Mouse (Mus musculus) liver (tissue): ENCODE measurements at regions not wholly inside any gene's neighbourhood (a gene's known extent, or its start where the extent isn't known, plus 50 kb on each side); places are given as distances from the start of the nearest gene placed in this dataset.
A peak's percentile ranks its signal among the peaks of the same experiment; 100 is the strongest.

Experiments used
- DNase-seq: peaks from one replicate; pipeline ENCODE4 v3.0.0-alpha.2; 2020; ENCODE audit warnings: mixed read lengths

DNA sequence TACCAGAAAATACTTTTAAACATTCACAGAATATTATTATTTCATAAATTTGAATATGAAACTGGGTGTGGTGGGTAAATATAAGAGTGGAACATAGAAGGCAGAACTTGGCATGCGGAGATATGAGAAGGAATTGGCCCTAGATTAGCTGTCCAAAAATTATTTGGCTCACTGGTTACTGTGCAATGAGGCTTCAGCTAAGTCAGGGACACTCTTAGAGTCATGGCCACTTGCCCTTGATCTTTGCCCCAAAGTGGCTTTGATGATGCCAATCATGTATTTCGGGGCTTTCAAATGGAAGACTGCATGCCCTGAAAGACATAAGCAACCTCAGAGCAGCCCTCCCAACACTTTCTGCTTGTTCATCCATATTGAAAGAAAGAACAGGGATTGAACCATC is 76.9 kb downstream of the Pxdc1 start:
- no peak for DNase-seq

DNA sequence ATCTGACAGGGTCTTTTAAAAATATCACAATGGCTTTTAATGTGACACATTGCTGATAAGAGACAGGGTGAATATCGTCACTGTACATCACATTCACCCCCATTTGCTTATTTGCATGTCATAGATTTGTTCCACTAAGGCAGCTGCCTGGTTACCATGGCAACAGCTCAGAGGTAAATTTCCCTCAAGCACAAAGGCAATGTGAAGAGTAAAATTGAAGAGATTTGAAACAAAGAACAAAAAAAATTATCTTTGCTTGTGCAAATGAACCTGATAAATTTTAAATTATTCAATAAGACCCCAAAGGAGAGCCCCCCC is 77.3 kb downstream of the Pxdc1 start:
- no peak for DNase-seq

DNA sequence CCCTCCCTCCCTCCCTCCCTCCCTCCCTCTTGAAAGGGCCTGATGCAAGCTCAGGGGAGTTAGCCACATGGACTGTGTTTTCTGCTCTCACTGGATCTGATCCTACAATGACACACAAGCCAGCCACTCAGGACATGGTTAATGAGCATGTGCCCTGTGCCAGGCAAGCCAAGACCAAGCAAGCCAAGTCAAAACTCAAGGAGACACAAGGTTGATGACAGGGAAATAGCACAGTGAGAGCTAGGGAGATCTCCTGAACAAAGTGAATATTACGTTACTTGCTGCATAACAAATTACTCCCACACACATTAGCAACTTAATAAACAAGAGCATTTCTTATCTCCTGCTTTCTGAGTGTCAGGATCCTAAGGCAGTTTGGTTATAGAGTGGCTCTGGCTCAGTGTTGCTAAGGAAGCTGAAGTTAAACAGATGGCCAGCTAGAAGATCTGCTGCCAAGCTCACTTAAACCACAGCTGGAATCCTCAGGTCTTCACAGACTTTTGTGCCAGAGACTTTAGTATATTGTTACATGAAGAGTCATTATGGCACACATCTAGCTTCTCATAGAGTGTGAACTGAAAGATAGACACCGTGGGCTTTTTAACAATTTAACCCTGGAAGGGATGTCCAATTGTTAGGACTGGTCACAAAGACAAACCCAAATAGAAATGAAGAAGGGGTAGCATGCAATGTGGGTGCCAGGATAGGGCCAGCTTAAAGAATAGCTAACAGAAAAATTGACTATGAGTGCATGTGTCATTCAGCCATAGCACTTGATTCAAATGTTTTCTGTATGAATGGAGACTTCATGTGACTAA is 77.9 kb downstream of the Pxdc1 start:
- no peak for DNase-seq

DNA sequence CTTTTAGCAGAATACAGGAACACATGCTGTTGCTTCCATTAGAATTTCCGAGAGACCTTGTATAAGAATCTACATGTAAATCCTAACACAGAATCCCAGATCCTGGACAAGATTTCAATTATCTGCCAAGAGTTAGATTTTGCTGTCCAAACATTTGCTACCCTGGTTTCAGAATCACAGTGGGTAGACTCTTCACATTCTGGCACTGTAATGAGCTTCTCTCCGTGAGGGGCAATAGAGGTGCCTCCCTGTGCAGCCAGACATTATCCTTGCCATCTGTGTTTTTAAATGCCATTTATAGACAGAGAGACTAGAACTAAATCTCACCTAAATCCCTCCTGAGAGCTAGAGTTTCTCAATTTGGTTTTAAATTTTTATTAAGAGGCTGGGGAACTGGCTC is 84.0 kb downstream of the Pxdc1 start:
- no peak for DNase-seq

DNA sequence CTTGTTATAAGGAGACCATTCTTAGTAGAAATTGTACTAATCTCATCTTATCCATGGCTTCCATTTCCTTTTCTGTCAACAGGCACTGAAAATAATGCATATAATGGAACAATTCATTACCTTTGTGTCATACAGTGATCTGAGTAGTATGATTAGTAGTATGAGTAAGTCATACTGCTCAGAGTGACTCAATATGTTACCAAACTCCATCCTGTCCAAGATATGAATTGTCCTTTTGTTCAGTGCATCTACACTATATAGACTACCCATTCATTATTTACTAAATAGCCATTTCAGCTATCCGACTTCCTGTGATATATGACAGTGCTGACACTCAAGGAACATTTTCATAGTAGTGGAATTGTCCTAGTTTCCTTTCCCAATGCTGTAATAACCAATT is 86.6 kb downstream of the Pxdc1 start:
- no peak for DNase-seq

DNA sequence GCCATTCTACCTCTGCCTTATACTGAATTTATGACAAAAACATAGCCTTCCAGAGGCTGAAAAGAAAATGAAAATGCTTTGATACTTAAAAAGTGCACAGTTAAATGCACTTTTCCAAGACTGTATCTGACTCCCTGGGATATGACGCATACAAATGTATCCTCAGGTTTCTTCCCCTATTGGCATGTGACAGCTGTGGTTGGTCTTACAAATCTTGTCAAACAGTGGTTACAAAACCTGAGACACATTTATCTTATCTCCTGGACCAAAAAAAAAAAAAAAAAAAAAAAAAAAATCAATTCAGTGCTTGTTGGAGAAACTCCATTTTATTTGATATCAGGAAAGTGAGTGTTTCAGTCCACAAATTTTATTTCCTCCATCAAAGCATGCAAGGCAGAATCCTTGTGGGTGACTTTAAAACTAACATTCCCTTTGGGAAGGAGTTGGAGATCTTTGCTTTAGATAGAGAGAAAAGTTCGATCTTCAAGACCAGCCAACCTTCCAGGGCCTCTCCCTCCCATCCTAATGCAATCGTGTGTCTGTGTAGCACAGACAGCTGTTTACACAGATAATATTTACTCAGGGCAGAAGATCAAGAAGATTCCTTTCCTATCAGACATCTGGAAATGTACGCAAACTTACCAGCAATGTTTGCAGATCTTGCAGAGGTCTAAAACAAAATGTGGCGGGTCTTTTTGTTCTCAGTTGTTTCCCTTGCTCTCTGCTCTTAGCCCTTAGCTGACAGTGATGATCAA is 103.0 kb downstream of the Pxdc1 start:
- DNase-seq, result no peak

DNA sequence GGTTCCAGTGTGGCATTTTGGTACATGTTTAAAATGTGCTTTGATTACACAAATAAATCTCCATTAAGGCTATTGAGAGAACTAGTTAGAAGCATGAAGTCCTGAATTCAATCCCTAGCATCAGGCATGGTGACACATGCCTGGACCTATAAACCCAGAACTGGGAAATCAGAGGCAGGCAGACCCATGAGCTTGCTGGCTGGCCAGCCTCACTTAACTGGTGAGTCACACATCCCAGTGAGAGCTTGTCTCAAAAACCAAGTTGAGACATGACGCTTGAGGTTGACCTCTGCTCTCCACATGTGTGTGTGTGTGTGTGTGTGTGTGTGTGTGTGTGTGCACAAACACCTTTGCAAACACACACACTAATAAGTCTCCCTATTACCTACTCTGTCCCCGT is 112.6 kb downstream of the Pxdc1 start:
- DNase-seq, result no peak

DNA sequence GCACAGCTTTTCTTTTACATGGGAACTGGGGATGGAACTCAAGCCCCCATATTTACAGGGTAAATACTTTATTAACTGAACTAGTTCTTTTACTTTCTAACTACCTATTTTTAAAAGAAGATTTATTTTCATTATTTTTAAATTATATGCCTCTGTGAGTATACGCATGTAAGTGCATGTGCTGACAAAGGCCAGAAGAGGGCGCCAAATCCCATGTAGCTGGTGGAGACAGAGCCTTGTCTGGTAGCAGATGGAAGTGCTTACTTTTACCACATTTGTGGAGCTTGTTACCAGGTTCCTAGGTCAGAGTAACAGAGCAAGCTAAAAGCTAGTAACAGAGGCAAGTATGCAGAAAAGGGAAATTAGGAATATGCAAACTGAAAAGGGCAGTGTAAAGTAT is 119.4 kb downstream of the Pxdc1 start:
- peak; percentile 17 for DNase-seq

DNA sequence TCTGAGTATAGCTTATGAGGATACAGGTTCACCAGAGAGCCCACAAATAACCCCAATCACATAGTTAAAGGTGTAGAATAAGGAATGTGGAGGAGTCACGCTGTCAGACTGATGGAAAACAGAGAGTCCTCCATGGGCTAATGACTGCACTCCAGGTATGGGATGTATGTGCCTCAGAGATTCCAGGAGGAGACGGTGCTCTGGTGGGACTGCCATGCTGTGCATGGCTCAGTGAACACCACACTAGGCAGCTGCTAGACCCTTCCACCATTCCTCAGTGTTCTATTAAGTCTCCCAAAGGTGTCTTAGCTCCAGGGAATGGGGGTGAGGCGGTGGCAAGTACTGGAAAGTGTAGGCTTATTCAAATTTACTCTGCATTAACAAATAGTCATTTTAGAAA is 142.0 kb downstream of the Pxdc1 start:
- no peak for DNase-seq

DNA sequence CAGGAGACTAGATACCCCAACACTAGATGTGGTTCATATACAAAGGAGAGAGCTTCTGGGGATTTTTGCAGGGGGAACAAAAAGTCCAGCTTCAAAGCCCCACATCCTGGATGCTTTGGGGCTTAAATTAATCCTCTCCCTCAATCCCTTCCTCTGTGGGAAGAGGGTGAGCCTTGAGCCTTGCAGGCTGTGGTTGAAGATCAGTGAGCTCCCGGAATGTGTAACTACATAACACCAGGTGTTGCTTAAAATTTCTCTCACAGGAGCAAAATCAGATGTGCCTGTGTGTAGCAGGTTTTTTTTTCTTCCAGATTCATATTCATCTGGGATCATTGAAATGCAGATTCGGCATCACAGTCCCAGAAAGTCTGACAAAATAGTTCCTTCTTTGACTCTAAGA is 146.1 kb downstream of the Pxdc1 start:
- no peak for DNase-seq

DNA sequence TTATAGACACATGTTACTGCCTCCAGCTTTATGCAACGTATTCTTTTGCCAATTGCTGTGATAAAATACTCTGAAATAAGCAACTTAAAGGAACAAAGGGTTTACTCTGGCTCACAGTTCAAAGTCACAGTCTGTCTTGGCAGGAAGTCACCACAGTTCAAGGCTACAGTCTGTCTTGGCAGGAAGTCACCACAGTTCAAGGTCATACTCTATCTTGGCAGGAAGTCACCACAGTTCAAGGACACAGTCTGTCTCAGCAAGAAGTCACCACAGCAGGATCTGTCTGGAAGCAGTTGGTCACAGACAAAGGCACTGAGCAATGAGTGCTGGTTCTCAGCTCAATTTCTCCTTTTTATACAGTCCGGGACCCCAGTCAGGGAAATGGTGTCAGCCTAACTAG is 147.4 kb downstream of the Pxdc1 start:
- DNase-seq, result no peak

DNA sequence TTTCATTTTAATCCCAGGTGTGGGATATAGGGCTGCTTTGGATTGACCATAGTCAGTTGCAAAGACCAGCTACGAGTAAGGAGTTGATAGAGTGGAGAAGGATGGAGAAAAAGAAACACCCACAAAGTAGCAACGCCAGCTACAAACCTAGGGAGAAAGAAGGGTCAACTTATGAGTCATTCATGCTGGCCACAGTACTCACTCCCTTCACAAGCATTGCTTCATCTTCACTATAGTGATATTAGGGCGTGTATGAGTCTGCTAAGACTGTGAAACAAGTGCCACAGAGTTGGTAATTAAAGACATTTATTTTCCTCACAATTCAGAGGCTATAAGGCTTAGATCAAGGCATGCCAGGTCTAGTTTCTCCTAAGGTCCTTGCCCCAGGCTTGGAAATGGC is 148.4 kb downstream of the Pxdc1 start:
- no peak for DNase-seq

DNA sequence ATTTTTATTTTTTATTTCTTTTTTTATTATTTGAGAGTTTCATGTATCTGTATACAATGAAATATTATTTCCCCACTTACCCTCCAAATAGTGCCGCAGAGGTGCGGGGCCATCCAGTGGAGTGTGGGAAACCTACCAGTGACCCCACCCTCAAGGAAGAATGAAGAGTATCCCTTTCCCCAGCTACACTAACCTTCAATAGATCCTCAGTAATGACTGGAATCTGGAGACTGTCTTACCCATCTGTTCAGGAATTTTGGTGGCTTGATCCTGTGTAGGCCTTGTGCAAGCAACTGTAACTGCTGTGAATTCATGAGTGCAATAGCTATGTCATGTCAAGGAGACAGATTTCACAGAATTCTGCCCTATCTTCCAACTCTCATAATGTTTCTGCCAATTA is 153.9 kb upstream of the Slc22a23 start:
- DNase-seq, result no peak

DNA sequence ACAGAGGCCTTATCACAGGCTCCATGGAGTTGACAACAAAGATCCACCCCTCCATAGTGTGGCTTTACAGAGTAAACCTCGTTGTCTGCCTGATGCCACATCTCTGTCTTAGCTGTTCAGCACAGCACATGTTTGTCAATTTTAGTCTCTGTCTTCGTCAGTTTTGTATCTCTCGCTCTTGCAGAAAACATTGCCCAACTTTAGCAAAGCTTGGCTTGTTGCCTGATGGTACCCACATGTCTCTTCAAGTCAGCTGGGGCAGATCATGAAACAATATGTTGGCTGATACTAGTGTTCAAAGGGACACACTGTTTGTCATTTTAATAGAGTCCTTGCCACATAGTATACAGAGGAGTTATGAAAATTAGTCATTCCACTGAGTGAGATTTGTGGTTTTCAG is 152.7 kb upstream of the Slc22a23 start:
- no peak for DNase-seq

DNA sequence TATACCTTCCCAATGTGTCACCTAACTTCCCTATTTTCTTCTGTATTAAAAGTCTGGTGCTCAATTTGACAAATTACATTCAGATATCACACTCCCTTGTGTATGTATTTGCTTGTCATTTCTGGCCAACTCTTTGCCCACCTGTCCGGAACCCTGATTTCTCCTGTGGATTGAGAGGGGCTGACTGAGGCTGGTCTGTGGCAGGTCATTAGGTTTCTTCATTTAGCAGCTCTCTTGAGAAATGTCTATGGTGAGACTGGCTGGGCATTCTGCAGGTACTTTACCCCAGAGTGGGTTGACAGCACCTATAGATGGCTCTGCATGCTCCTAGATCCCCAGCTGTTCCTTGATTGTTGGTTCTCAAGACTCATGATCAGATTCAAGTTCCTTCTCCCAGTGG is 139.8 kb upstream of the Slc22a23 start:
- no peak for DNase-seq

DNA sequence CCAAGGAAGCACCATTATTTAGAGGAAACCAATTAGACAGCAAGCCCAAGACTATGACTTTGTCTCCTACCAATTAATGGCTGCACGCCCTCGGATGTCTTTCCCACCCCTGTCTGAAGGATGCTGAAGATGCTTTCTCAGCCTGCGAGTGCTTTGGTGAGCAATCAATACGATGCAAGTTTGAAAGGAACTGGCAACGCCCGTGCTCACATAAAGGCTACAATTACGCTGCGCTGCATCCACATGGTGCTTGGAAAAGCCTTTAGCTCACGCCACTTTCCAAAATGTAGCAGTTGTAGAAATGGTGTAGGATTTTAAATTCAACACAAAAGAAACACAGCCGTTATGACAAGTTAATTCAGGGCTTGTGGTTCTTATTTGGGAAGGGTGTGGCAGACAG is 136.5 kb upstream of the Slc22a23 start:
- DNase-seq, result no peak

DNA sequence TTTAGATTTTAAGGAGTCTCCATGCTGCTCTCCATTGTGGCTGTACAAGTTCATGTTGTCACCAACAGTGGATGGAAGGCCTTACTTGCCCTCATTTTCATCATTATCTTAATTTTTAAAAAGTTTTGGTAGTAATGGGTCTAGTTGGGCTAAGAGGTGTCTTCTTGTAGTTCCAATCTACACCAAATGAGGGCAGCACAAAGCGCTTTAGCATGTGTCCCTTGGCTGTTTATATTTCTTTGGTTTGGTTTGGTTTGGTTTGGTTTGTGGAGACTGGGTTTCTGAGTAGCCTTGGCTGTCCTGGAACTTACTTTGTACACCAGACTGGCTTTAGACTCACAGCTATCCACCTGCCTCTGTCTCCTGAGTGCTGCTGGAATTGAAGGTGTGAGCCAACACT is 125.4 kb upstream of the Slc22a23 start:
- no peak for DNase-seq

DNA sequence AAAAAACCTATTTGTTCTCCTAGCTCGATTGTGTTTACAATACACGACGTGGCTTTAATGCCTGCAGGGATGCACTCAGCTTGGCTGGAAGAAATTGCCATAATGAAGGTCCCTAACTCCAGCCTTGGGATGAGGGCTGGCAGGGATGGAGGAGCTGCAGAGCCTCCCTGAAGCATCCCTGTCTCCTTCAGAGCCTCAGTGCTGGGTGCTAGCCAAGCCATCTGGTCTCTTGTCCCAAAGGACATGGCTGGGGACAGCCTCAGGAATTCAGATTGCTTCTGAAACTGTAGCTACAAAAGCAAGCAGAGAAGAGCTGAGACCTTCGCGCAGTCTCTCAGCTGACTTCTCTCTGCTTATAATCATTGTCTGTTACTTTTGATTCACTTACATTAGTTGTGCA is 124.6 kb upstream of the Slc22a23 start:
- no peak for DNase-seq

DNA sequence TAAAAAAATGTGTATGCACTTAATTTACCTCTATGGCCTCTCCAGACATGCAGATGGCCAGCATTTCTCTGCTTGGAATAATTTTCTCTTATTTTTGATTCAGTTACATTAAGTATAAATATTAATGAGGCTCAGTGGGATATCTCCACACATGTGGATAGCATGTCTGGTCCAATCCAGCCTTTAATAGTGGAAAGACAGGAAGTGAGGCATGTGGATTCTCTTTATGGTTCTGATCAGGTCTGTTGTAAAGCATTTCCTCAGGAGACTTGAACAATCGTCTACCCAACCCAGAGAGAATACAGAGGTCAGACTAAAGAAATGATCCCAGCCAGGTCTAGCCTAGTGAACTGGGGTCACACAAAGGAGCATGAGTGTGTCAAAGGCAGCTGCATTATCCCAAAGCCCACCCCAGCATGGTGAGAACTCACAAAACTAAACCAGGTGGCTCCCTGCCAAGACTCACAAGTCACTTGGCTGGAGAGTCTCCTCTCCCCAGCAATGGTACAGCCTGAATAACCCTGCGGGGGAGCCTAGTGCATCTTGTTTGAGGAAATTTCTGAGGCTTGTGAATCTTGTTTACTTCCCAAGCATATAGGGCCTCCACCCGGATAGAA is 123.3 kb upstream of the Slc22a23 start:
- DNase-seq, result no peak

DNA sequence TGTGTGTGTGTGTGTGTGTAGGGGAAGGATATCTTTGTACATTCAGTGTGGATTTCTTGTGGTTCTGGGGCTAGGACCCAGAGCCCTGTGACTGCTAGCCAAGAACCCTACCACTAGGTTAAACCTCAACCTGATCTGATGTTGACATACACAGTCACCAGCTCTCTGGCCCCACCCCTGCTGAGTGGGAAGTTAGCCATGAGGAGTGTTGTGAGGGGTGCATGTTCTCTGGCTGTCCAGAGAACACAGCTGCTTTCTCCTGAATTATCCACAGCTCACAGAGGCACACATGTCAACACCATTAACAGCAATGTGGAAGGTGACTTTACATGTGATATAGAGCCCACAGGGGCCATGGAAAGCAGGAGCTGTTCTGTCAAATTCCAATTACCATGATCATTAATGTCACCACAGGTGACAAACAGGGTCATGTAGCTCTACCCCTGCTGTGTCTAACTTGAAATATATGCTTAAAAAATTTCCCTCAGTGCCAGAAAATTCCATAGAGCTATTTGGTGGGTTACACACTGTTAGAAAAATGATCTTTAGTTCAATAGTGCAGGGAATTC is 121.0 kb upstream of the Slc22a23 start:
- peak; percentile 51 for DNase-seq

DNA sequence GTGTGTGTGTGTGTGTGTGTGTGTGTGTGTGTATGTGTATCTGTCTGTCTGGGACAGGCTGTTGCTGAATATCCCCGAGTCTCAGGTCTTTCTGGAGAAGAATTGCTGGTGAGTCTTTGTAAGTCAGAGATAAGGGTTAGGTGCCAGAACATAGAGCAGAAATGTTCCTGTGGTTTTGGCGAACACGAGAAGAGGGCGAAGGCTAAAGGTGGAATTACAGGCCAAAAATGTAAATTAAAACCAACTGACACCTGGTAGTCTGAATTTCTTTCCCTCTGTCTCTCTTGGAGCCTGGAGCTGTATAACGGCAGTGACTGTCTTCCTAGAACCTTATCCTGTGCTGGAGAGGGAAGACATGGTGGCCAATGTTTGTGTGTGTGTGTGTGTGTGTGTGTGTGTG is 120.5 kb upstream of the Slc22a23 start:
- DNase-seq, result no peak

DNA sequence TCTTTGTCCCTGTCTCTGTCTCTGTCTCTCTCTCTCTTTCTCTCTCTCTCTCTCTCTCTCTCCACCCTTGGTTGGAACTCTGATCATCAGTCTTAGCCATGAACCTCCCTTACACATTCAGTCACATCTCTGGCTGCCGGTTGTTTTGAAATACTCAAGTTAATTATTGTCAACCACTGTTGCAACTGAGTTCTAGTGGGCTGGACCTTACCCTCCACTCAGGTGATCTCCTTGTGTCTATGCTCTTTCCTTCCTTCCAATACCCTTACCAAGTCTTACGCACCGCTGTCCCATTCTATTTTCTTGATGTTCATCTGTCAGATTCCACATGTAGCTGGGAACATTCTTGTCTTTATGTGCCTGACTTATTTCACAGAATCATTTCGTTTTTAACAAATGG is 119.2 kb upstream of the Slc22a23 start:
- no peak for DNase-seq

DNA sequence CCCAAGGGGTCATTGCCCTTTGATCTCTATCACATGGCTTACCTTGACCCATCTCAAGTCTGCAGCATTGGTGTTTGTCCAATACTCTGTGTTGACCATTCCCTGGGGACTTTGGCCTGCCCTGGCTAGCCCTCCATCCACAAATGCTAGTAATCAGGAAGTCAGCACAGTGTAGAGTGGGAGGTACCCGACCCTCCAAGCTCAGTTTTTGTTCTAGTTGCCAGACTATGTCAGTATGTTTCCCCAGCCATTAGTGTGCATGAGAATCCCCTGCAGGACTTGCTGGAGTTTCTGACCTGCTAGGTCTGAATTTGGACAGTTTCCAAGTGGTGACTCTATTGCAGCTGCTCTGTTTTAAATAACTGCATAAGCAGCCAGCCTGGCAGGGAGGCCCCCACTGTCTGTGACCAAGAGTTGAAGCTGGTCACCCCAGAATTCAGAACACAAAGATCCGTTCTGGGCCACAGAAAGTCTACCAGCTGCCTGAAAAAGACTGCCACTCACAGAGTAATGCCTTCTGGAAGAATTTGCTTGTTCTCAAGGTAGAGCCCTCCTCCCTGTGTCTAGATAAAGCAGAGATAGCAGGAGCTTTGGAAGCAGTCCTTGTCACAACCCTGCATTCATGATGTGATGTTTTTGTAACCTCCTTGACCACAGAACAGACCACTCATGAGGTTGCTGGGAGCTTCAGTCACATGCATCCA is 118.0 kb upstream of the Slc22a23 start:
- DNase-seq, result peak; percentile 41
